Mouse (Mus musculus) thymus, adult 2 months (tissue): ENCODE measurements around the gene Mastl.

Source experiments
- CTCF ChIP-seq: fragments of 200-500 bp; IDR thresholded peaks from 2 replicates; pipeline ENCODE4 v1.5.1; 2012; ENCODE audit warnings: mild to moderate bottlenecking, control low read depth, low read length, moderate library complexity, borderline replicate concordance; ENCODE audit not compliant: control insufficient read depth, poor library complexity, insufficient read depth; ENCODE audit errors: extremely low read depth
- POLR2A ChIP-seq: fragments of 200-500 bp; IDR thresholded peaks from 2 replicates; pipeline ENCODE4 v1.6.1; 2012; ENCODE audit warnings: mild to moderate bottlenecking, low read length, control low read depth, moderate library complexity; ENCODE audit not compliant: control insufficient read depth, poor library complexity, insufficient read depth; ENCODE audit errors: extremely low read depth

GRCm38 (mm10) chr2:23102266-23102665 lies 53.6 kb downstream of the Mastl start:
- TF ChIP-seq POLR2A, result no peak
- TF ChIP-seq CTCF, result no peak
